Mouse (Mus musculus): ENCODE results near the gene Med16.
"Not testable (repeated sequence)": the region's sequence is repeated elsewhere in the genome, so short reads cannot be mapped to it uniquely, and the experiment has no call there.

GRCm38 (mm10) chr10:79884938-79885337, 23.8 kb downstream of the Med16 start:
- TF ChIP-seq CTCF (IDR thresholded peaks at IDR 0.05; ENCODE audit: borderline replicate concordance, insufficient read depth, low read length); POLR2A (IDR thresholded peaks at IDR 0.05; ENCODE audit: low read depth, low read length): not testable (repeated sequence)
